Mouse (Mus musculus) ovary, postnatal 36 days (tissue): ENCODE measurements around the gene Cldn10.

ENCODE experiments used
- DNase-seq: peaks from one replicate; pipeline ENCODE4 v3.0.0; 2022; ENCODE audit warnings: low spot score, mixed read lengths

Cldn10 gene

GRCm38 (mm10) chr14:118866014-118866811 lies 78.5 kb downstream of the Cldn10 start:
- DNase-seq = no peak

- DNase-seq = no peak
Observed at GRCm38 (mm10) chr14:118867366-118867765, 79.7 kb downstream of the Cldn10 start.

- DNase-seq = no peak
Observed at GRCm38 (mm10) chr14:118868102-118868724, 80.5 kb downstream of the Cldn10 start.

- DNase-seq = no peak
Observed at GRCm38 (mm10) chr14:118869712-118870111, 82.0 kb downstream of the Cldn10 start.

GRCm38 (mm10) chr14:118874126-118874525 lies 86.4 kb downstream of the Cldn10 start:
- DNase-seq = no peak

GRCm38 (mm10) chr14:118874786-118875415 lies 87.2 kb downstream of the Cldn10 start:
- no peak for DNase-seq

- no peak for DNase-seq
Observed at GRCm38 (mm10) chr14:118878346-118878910, 90.7 kb downstream of the Cldn10 start.

GRCm38 (mm10) chr14:118880696-118881095 lies 93.0 kb downstream of the Cldn10 start:
- DNase-seq = no peak

GRCm38 (mm10) chr14:118883344-118884249 lies 95.9 kb downstream of the Cldn10 start:
- DNase-seq = no peak

GRCm38 (mm10) chr14:118884250-118884556 lies 96.5 kb downstream of the Cldn10 start:
- DNase-seq = no peak

- no peak for DNase-seq
Observed at GRCm38 (mm10) chr14:118890101-118890500, 102.4 kb downstream of the Cldn10 start.

- peak; percentile 24 for DNase-seq
Observed at GRCm38 (mm10) chr14:118895228-118895627, 107.5 kb downstream of the Cldn10 start.

GRCm38 (mm10) chr14:118895655-118896054 lies 107.9 kb downstream of the Cldn10 start:
- DNase-seq = no peak

GRCm38 (mm10) chr14:118899940-118900339 lies 112.2 kb downstream of the Cldn10 start:
- DNase-seq = no peak

- DNase-seq = no peak
Observed at GRCm38 (mm10) chr14:118900911-118901310, 113.2 kb downstream of the Cldn10 start.

GRCm38 (mm10) chr14:118903397-118903796 lies 115.7 kb downstream of the Cldn10 start:
- DNase-seq = no peak

- DNase-seq = no peak
Observed at GRCm38 (mm10) chr14:118903867-118904562, 116.3 kb downstream of the Cldn10 start.

GRCm38 (mm10) chr14:118907592-118907991 lies 119.9 kb downstream of the Cldn10 start:
- no peak for DNase-seq

GRCm38 (mm10) chr14:118909872-118910271 lies 122.2 kb downstream of the Cldn10 start:
- peak; percentile 38 for DNase-seq

GRCm38 (mm10) chr14:118910332-118911222 lies 122.9 kb downstream of the Cldn10 start:
- DNase-seq = peak; percentile 73
